Mouse (Mus musculus): ENCODE data around the gene Pou3f3.

Gene Pou3f3

DNA sequence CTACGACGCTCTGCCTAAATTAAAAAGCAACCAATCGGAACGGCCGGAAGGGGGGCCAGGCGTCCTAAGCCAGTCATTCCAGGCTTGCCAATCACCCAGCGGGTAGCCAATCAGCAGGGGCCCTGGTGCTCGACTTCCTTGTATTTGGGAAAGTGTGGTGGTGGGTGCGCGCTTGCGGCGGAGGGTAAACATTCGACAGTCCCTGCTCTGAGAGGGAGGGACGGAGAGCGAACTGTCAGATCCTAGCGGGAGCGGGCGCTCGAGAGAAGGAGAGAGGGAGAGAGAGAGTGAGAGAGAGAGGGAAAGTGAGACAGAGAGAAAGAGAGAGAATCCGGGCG lies at the start of gene Pou3f3:
Gene Pou3f3 (plus strand): TSS at position 191 of the 338 bp plus-strand sequence.
- peak; percentile 85 for DNase-seq (ENCODE audit: low spot score)

GRCm38 (mm10) chr1:42648366-42648935 lies 47.1 kb upstream of the Pou3f3 start:
- DNase-seq (ENCODE audit: low spot score) = no peak

- DNase-seq (ENCODE audit: low spot score) = no peak
Measured at GRCm38 (mm10) chr1:42651461-42651860, 44.1 kb upstream of the Pou3f3 start.

GRCm38 (mm10) chr1:42667546-42667945 lies 28.0 kb upstream of the Pou3f3 start:
- DNase-seq (ENCODE audit: low spot score) = no peak

GRCm38 (mm10) chr1:42680673-42681072 lies 14.9 kb upstream of the Pou3f3 start:
- no peak for DNase-seq (ENCODE audit: low spot score)

GRCm38 (mm10) chr1:42681762-42682161 lies 13.8 kb upstream of the Pou3f3 start:
- no peak for DNase-seq (ENCODE audit: low spot score)

- no peak for DNase-seq (ENCODE audit: low spot score)
Measured at GRCm38 (mm10) chr1:42683861-42684260, 11.7 kb upstream of the Pou3f3 start.

GRCm38 (mm10) chr1:42684345-42684744 lies 11.2 kb upstream of the Pou3f3 start:
- DNase-seq (ENCODE audit: low spot score) = no peak

GRCm38 (mm10) chr1:42684783-42685182 lies 10.8 kb upstream of the Pou3f3 start:
- DNase-seq (ENCODE audit: low spot score) = no peak

DNA sequence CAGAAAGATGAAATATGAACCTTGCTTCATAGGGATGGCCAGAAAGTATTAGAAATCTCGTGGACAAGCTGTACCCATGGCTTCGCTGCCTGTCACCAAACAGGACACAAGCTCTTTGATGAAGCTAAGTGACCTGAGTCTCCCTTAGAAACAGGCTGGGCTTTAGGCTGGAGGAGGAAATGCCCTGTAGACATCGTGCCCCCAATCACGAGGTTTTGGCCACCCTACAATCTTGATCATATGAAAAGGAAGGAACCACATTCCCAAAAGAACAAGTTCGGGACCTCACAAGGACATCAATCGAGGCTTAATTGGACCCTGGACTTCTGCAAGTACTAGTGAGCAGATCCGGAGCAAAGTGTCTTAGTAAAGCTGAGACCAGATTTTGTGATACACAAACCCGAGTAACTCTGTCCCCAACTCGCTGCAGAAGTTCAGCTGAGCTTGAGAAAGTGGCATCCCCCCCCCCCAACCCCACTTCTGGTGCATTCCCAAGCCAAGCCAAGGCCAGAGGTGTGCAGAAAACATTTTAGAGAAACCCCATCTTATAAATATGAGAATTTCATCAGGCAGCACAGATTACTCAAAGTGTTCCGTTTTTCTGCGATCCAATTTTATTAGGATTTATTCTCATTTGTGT lies 10.1 kb upstream of the Pou3f3 start:
- no peak for DNase-seq (ENCODE audit: low spot score)

GRCm38 (mm10) chr1:42686194-42687131 lies 9.1 kb upstream of the Pou3f3 start:
- DNase-seq (ENCODE audit: low spot score) = peak; percentile 60

DNA sequence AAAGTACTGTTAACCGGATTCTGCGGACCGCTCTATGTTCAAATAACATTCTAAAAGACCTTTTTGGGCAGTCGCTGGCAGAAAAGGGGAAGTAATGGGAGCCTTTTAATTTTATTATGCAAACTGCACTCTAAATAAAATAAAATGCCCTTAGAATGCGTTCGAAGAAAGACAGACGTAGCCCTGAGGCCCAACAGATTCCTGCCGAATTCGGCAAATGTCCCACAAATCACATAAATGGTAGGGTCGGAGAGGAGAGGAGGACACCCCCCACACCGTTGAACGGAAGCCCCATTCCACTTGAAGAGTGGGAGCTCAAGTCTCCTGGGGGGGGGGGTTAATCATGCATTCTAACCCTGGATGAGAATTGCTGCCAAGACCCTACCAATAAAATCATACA lies 8.3 kb upstream of the Pou3f3 start:
- no peak for DNase-seq (ENCODE audit: low spot score)

DNA sequence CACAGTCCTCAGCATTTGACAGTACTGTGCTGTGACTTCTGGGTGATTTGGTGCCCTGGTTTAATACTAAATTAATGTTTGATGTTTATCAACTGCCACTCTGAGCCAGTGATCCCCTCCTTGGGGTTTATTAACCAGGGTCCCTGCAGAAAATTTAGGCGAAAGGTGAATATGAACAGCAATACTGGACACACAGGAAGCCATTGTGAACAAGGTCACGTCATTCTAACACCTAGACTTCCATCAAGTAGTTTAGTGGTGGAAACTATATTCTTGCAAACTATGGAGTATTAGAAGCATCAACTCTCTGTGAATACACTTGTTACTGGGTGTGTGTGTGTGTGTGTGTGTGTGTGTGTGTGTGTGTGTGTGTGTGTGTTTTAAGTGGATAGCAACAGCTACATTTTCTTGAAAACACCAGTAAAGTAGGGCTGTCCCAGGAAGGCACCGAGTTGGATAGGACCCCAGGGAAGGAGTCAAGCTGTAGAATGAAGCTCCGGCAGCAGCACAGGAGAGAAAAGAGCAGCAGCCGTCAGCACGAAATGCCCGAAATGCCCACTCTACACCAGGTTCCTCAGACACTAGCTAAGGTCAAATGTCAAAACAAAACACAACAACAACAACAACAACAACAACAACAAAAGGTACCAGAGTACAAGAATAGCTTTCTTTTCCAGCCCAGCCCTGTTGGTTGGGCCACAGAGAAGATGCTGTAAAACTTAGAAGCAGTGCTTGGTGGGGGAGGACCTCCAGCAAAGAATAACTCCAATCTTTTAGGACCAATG lies 7.6 kb upstream of the Pou3f3 start:
- DNase-seq (ENCODE audit: low spot score) = peak; percentile 11

DNA sequence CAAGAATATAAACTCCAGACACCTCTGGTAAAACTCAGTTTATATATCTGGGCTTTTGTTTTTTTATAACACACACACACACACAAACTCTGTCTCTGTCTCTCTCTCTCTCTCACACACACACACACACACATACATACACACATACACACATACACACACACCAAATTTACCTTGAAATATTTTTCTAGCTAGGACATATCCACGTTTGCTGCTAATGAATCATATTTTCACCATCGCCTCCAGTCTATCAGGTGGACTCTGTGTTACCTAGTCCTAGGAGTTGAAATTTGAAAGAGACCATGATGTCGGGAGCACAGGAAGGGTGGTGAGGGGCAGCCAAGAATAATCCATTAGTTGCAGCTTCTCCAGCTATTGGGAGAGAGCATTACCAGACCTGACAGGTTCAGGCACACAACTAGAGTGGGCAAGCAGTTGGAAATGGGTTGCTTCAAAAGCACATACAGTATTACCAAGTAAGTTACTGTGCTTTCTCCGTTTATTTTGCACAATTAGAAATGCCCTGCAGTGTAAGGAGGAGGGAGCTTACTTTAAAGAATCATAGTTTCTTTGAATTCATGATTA lies 6.9 kb upstream of the Pou3f3 start:
- peak; percentile 3 for DNase-seq (ENCODE audit: low spot score)

GRCm38 (mm10) chr1:42690024-42690575 lies 5.5 kb upstream of the Pou3f3 start:
- peak; percentile 1 for DNase-seq (ENCODE audit: low spot score)

DNA sequence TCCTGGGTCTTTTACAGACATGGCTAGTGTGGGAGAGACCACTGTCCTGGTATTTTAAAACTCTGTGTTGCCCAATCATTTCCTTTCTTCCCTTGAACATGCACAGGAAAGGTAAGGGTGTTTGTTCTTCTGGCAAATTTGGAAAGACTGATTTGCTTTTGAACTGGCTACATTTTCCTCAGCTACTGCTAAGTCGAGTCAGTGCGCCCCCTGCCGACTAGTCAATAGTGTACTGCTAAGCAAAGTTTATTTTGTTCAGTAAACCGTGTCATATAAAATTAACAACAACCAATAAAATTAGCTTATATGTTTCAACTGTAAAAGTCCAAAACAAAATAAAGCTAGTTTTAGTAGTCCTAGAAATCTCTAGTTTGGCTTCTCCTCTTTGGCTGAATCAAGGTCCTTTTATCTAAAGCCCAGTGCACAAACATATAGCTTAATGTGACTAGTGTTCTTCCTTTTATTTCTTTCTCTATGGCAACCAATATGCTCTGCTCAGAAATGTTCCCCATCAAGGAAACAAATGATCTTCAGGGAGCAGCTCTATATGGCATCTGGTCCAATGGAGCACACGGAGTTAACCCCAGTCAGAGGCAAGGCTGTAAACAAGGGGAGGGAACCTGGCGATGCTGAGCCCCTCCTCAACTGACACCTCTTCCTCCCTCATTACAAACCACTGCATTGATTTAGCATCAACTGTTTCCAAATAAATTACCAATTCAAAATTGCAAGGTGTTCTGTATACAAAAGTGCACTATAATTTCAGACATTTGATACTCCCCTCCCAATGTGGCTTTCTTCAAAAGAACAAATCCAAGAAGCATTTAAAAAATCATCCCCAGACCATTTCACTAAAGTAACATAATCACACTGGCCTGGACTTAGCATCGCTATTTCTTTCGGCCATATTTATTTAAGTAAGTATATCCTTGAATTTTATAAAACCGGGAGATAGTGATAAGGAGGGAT lies 4.1 kb upstream of the Pou3f3 start:
- peak; percentile 87 for DNase-seq (ENCODE audit: low spot score)

- DNase-seq (ENCODE audit: low spot score) = no peak
Measured at GRCm38 (mm10) chr1:42692221-42692620, 3.3 kb upstream of the Pou3f3 start.

DNA sequence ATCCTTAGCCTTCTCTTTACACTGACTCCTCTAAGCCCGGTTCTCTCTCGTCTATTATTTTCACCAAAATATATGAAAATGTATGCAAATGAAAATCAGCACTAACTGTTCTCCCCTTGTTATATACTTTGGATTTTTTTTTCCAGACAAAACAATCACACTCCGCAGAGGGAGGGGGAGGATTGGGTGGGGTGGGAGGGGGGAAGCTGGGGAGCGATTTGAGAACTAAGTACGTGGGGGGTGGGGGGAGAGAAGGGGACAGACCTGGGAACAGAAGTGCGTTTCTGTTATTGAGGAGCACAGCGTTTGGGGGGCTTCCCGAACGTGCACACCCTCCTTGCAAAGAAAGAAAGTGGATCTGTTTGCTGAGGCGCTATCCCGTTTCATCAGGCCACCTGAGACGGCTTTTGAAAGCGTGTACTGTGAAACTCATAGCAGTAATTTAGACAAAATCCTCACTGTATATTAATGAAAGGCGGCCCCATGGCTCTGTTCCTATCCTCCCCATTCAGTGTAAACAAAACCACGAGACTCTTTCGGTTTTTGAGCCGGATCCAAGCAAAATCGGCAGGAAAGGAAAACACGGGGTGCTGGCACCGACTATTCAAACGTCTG lies 2.4 kb upstream of the Pou3f3 start:
- no peak for DNase-seq (ENCODE audit: low spot score)

GRCm38 (mm10) chr1:42693852-42694251 lies 1.7 kb upstream of the Pou3f3 start:
- peak; percentile 59 for DNase-seq (ENCODE audit: low spot score)

GRCm38 (mm10) chr1:42694290-42694664 lies 1.3 kb upstream of the Pou3f3 start:
- DNase-seq (ENCODE audit: low spot score) = no peak

All from retina, embryonic 14.5 days (tissue).